Mouse (Mus musculus) heart, embryonic 13.5 days (tissue): ENCODE results near the gene Sufu. TPM values are rescaled to one million over a fixed set of nuclear protein-coding genes. Genes with fewer than 3 reads are reported as not detected.

Experiments used
- ATAC-seq: fragments of 200-750 bp; cut with Nextera tagmentation; 2 replicates; pipeline ENCODE4 v1.8.0; 2017; ENCODE audit warnings: moderate TSS enrichment; ENCODE audit not compliant: insufficient number of reproducible peaks, low FRiP score, low TSS enrichment; ENCODE audit errors: extremely low read depth
- H3K27ac ChIP-seq: fragments of 300-500 bp; sonication (generic); replicated peaks from 2 replicates; pipeline ENCODE4 v1.5.1; 2015; ENCODE audit warnings: moderate library complexity, mild to moderate bottlenecking, inconsistent platforms
- H3K27me3 ChIP-seq: fragments of 300-500 bp; sonication (generic); replicated peaks from 2 replicates; pipeline ENCODE4 v1.6.1; 2015; ENCODE audit warnings: mild to moderate bottlenecking, inconsistent platforms
- H3K36me3 ChIP-seq: fragments of 300-500 bp; sonication (generic); 2 replicates; pipeline ENCODE4 v1.6.1; 2015; ENCODE audit warnings: mild to moderate bottlenecking, inconsistent platforms
- H3K4me1 ChIP-seq: fragments of 300-500 bp; sonication (generic); 2 replicates; pipeline ENCODE4 v1.6.1; 2015; ENCODE audit warnings: inconsistent platforms
- H3K4me2 ChIP-seq: fragments of 300-500 bp; sonication (generic); 2 replicates; pipeline ENCODE4 v1.6.1; 2015; ENCODE audit warnings: inconsistent platforms, mild to moderate bottlenecking, moderate library complexity
- H3K4me3 ChIP-seq: fragments of 300-500 bp; sonication (generic); 2 replicates; pipeline ENCODE4 v1.5.1; 2015; ENCODE audit warnings: moderate library complexity, mild to moderate bottlenecking, inconsistent platforms
- H3K9ac ChIP-seq: fragments of 300-500 bp; sonication (generic); 2 replicates; pipeline ENCODE4 v1.6.1; 2015; ENCODE audit warnings: inconsistent platforms, mild to moderate bottlenecking, moderate library complexity
- H3K9me3 ChIP-seq: fragments of 300-500 bp; sonication (generic); 2 replicates; pipeline ENCODE4 v1.6.1; 2016; ENCODE audit warnings: inconsistent platforms
- WGBS: fragments of 180-500 bp; shearing (Covaris S2); methylation state at CpG from one replicate; pipeline ENCODE4 v1.1.7; 2015; ENCODE audit warnings: mixed read lengths; 5-methylcytosine and 5-hydroxymethylcytosine counted together
- polyA plus RNA-seq: library from polyadenylated mRNA; unstranded; fragments of >200 nt; fragmentation: Nextera tagmentation; extraction: Ambion mirVana; gene quantifications from 2 replicates; pipeline ENCODE4 v1.2.1, GENCODE M21; 2015

Gene Sufu
- polyA plus RNA-seq, 1 experiment from 2014 or later = 18.4 TPM

GRCm38 (mm10) chr19:46412056-46412805 is 15.5 kb downstream of the Sufu start:
- peak overlapping the region; percentile 81 for H3K27ac ChIP-seq
- no peak for ATAC-seq
- H3K36me3 ChIP-seq = peaks cover 18% of the 10 kb centered on the region
- WGBS = 46% methylated on average over 12 of the region's 12 CpGs
- H3K4me2 ChIP-seq = peak overlapping the region; percentile 33
- peak overlapping the region; percentile 54 for H3K9ac ChIP-seq
- H3K27me3 ChIP-seq = no peaks in the 10 kb centered on the region
- peaks cover 63% of the 10 kb centered on the region for H3K4me1 ChIP-seq
- H3K9me3 ChIP-seq = no peaks in the 10 kb centered on the region
- H3K4me3 ChIP-seq = no peak overlapping the region

GRCm38 (mm10) chr19:46413969-46414368 is 17.3 kb downstream of the Sufu start:
- H3K27me3 ChIP-seq = no peaks in the 10 kb centered on the region
- ATAC-seq = no peak
- H3K27ac ChIP-seq = no peak overlapping the region
- 82% methylated on average over 2 of the region's 2 CpGs for WGBS
- H3K9ac ChIP-seq = no peak overlapping the region
- H3K9me3 ChIP-seq = no peaks in the 10 kb centered on the region
- peaks cover 7% of the 10 kb centered on the region; the same call in 1 of the 2 replicates for H3K36me3 ChIP-seq
- H3K4me1 ChIP-seq = peaks cover 63% of the 10 kb centered on the region
- no peak overlapping the region for H3K4me3 ChIP-seq
- no peak overlapping the region for H3K4me2 ChIP-seq

GRCm38 (mm10) chr19:46414486-46414885 is 17.8 kb downstream of the Sufu start:
- 94% methylated on average over 8 of the region's 8 CpGs for WGBS
- H3K4me1 ChIP-seq = peaks cover 58% of the 10 kb centered on the region
- no peak overlapping the region for H3K9ac ChIP-seq
- H3K27me3 ChIP-seq = no peaks in the 10 kb centered on the region
- H3K4me2 ChIP-seq = no peak overlapping the region
- no peak for ATAC-seq
- H3K27ac ChIP-seq = no peak overlapping the region
- no peak overlapping the region for H3K4me3 ChIP-seq
- no peaks in the 10 kb centered on the region for H3K9me3 ChIP-seq
- 0 out of 2 replicates have a peak, but pooled peaks cover 6% of the 10 kb centered on the region for H3K36me3 ChIP-seq

DNA sequence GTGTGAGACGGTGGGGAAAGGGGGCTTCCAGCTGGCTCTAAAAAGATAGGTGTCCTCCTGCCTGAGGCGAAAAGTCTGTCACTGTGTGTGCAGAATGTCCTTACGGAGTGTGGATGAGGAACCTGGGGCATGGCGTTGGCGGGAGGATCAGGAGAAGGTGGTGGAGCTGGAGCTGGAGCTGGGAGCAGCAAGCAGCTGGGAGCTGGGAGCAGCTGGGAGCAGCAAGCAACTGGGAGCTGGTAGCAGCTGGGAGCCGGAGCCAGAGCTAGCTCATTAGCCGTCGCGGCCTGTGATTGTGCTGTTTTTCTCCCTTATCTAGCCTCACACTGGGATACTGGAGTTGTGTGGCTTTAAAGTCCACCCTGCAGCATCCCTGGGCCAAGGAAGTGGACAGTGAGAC is 19.6 kb downstream of the Sufu start:
- no peaks in the 10 kb centered on the region for H3K36me3 ChIP-seq
- H3K4me1 ChIP-seq = peaks cover 56% of the 10 kb centered on the region
- no peaks in the 10 kb centered on the region for H3K9me3 ChIP-seq
- H3K4me2 ChIP-seq = no peak overlapping the region
- H3K4me3 ChIP-seq = no peak overlapping the region
- H3K9ac ChIP-seq = no peak overlapping the region
- no peaks in the 10 kb centered on the region for H3K27me3 ChIP-seq
- no peak overlapping the region for H3K27ac ChIP-seq
- WGBS = 56% methylated on average over 9 of the region's 9 CpGs
- no peak for ATAC-seq

DNA sequence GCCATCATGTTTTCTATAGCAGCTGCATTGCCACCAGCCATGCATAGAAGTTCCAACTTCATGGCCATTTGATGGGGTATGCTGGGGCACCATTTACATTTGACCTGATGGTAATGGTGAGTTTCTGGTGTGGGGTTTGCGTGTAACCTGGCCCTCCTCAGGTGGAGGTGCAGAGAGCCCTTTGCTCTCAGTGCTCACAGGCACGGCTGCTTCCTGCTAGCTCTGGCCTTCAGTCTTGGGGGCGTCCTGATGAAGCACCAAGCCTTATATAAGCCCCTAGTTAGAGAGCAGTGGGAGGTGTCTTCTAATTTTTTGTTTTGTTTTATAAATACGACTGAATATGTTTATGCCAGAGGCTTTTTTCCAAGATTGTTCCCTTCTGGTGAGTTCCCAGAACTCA is 21.4 kb downstream of the Sufu start:
- no peak for ATAC-seq

DNA sequence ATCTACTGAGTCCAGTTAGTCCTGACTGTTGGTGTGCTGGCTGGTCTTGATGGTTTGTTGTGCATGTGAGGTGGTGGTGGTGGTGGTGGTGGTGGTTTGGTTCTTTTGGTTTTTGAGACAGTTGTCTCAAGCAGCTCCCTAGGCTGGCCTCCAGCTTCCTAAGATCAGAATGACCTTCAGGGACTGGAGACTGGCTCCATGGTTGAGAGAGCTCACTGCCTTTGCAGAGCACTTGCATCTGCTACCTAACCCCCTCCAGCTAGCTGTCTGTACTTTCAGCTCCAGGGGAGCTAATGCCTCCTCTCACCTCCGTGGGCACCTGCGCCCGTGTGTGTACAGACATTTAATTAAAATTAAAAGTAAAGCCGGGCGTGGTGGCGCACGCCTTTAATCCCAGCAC is 23.7 kb downstream of the Sufu start:
- Histone ChIP-seq H3K27ac (no peak overlapping the region), H3K9ac (no peak overlapping the region), H3K9me3 (no peaks in the 10 kb centered on the region), H3K36me3 (peaks cover 6% of the 10 kb centered on the region), H3K4me3 (no peak overlapping the region), H3K27me3 (no peaks in the 10 kb centered on the region), H3K4me2 (no peak overlapping the region), H3K4me1 (peaks cover 56% of the 10 kb centered on the region)
- ATAC-seq = no peak
- WGBS = 85% methylated on average over 7 of the region's 7 CpGs

More for the DNA sequence above, 21.4 kb downstream of the Sufu start:
- no peak overlapping the region for H3K27ac ChIP-seq
- no peaks in the 10 kb centered on the region for H3K9me3 ChIP-seq
- H3K36me3 ChIP-seq = no peaks in the 10 kb centered on the region
- H3K9ac ChIP-seq = no peak overlapping the region
- WGBS = 80% methylated on average over 4 of the region's 4 CpGs
- H3K4me3 ChIP-seq = no peak overlapping the region
- no peak overlapping the region for H3K4me2 ChIP-seq
- H3K27me3 ChIP-seq = no peaks in the 10 kb centered on the region
- peaks cover 58% of the 10 kb centered on the region for H3K4me1 ChIP-seq

DNA sequence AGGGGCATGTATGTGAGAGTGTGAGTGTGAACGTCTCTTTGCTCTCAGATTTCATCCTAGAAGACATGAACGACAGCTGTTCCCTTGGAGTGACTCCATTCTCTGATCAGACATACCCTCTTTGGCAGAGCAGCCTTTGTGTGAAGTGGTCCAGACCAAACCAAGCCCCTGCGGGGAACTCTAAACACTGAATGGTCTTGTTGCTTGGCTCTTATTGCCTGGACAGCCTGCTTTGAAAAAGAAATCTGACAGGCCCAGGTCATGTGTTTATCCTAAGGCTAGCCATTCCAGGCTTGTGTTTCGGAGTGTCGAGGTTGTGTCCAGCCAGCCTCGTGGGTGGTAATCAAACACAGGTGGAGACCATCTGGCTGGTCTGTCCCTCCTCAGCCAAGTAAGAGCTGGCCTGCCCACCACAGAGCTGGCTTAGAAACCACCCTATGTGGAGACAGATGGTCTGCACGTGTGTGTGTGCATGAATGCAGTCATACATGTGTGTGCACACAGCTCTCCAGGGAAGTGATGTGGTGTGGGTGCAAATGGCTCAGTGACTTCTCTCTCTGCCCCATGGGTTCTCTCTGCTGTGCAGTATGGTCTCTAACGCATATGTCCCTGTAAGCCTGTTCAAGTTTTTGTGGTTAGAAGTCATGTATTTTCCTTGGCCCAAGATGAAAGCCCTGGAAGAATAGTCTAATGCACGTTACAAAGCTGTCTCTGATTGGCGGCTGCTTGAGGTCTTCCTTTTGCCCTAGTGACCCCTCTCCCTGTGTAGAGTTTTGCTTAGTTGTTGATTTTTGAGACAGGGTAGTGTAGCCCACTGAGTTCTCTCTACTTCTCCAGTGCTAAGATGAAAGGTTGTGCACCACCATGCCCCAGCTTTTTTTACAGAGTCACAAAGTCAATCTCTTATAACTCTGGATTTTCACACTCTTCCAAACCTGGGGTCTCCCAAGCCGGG is 26.0 kb downstream of the Sufu start:
- Histone ChIP-seq H3K27ac (peak overlapping the region; percentile 48; the same call in 1 of the 2 replicates), H3K36me3 (peaks cover 22% of the 10 kb centered on the region), H3K9ac (no peak overlapping the region), H3K27me3 (no peaks in the 10 kb centered on the region), H3K4me1 (peaks cover 51% of the 10 kb centered on the region), H3K9me3 (no peaks in the 10 kb centered on the region), H3K4me3 (no peak overlapping the region), H3K4me2 (no peak overlapping the region)
- WGBS = 49% methylated on average over 11 of the region's 11 CpGs
- no peak for ATAC-seq

GRCm38 (mm10) chr19:46425266-46425665 is 28.6 kb downstream of the Sufu start:
- Histone ChIP-seq H3K4me1 (peaks cover 38% of the 10 kb centered on the region), H3K4me2 (no peak overlapping the region), H3K4me3 (no peak overlapping the region), H3K27me3 (no peaks in the 10 kb centered on the region), H3K9me3 (no peaks in the 10 kb centered on the region), H3K27ac (peak overlapping the region; percentile 28; the same call in 1 of the 2 replicates), H3K36me3 (peaks cover 33% of the 10 kb centered on the region), H3K9ac (no peak overlapping the region)
- WGBS = 79% methylated on average over 8 of the region's 8 CpGs
- ATAC-seq = no peak

GRCm38 (mm10) chr19:46426488-46426887 is 29.8 kb downstream of the Sufu start:
- H3K36me3 ChIP-seq = peaks cover 33% of the 10 kb centered on the region
- 80% methylated on average over 12 of the region's 12 CpGs for WGBS
- no peak overlapping the region for H3K27ac ChIP-seq
- no peak for ATAC-seq
- peaks cover 33% of the 10 kb centered on the region for H3K4me1 ChIP-seq
- no peak overlapping the region for H3K9ac ChIP-seq
- H3K27me3 ChIP-seq = no peaks in the 10 kb centered on the region
- H3K4me2 ChIP-seq = no peak overlapping the region
- no peak overlapping the region for H3K4me3 ChIP-seq
- H3K9me3 ChIP-seq = no peaks in the 10 kb centered on the region

DNA sequence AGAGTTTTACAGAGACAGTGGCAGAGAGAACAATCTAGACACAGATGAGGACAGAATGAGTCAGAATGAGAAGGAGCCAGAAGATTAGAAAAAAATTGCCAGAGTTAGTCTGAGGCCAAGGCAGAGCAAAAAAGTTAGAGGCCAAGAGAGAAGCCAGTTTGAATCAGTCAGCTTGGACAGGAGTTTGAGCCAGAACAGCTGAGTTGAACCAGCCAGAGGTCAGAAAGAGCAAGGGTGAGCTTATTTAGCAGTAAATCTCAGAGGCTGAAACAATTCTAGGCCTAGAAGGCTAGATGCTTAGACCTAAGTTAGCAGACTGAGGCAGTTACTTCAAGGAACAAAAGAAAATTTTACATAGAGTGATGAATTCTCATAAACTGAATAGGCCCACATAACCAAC is 32.6 kb downstream of the Sufu start:
- ATAC-seq = no peak
- peaks cover 11% of the 10 kb centered on the region for H3K4me1 ChIP-seq
- peaks cover 33% of the 10 kb centered on the region for H3K36me3 ChIP-seq
- no peak overlapping the region for H3K9ac ChIP-seq
- H3K27me3 ChIP-seq = no peaks in the 10 kb centered on the region
- H3K4me2 ChIP-seq = no peak overlapping the region
- no peak overlapping the region for H3K27ac ChIP-seq
- H3K4me3 ChIP-seq = no peak overlapping the region
- H3K9me3 ChIP-seq = no peaks in the 10 kb centered on the region

DNA sequence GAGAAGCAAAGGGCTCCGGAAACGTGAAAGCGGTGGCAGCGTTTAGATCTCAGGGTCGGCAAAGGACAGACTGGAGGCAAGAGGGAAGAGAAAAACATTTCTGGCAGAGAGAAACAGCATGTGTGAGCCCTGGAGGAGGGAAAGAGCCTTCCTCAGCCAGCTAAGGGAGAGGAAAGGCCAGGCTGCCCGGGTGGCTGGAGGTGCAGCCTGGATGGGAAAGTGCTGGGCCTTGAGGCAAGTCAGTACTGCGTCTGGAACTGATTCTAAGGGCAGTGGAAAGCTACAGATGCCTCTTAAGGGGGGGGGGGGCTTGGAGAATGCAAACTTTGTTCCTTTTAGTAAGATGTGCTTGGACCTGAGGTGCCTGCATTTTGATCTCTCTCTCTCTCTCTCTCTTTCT is 37.0 kb downstream of the Sufu start:
- WGBS = 71% methylated on average over 7 of the region's 7 CpGs
- H3K36me3 ChIP-seq = 0 out of 2 replicates have a peak, but pooled peaks cover under 1% of the 10 kb centered on the region
- no peak overlapping the region for H3K4me3 ChIP-seq
- no peaks in the 10 kb centered on the region for H3K27me3 ChIP-seq
- no peak overlapping the region for H3K4me2 ChIP-seq
- H3K9ac ChIP-seq = no peak overlapping the region
- H3K27ac ChIP-seq = no peak overlapping the region
- H3K4me1 ChIP-seq = no peaks in the 10 kb centered on the region
- no peaks in the 10 kb centered on the region for H3K9me3 ChIP-seq
- ATAC-seq = no peak
